Mouse (Mus musculus): ENCODE results near the gene Abca4.

Abca4 gene

GRCm38 (mm10) chr3:122111141-122111981 is 67.1 kb downstream of the Abca4 start:
- DNase-seq: no peak

- DNase-seq: no peak
Measured at GRCm38 (mm10) chr3:122118651-122119214, 74.5 kb downstream of the Abca4 start.

GRCm38 (mm10) chr3:122119733-122120132 is 75.5 kb downstream of the Abca4 start:
- DNase-seq: no peak

DNA sequence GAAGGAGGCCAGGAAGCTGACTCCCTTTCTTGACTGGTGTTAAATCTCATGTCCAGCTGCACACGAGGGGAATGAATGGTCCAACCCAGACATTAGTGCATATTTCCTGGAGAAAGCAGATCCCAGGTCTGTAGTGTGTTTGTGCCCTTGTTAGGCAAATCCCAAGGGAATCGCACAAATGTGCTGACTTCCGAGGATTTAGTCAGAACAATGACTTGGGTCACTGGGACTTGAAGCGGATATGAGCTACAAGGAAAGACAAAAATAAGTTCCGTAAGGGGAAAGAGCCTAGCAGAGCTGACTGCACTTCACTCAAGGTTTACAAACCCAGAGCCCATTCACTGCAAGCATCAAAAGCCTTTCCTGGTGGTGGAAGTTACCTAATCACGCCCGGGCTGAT is 76.0 kb downstream of the Abca4 start:
- DNase-seq: no peak

- peak; percentile 66 for DNase-seq
Measured at GRCm38 (mm10) chr3:122122127-122122663, 78.0 kb downstream of the Abca4 start.

GRCm38 (mm10) chr3:122122838-122123237 is 78.6 kb downstream of the Abca4 start:
- DNase-seq: no peak

GRCm38 (mm10) chr3:122128999-122129493 is 84.8 kb downstream of the Abca4 start:
- DNase-seq: no peak

- DNase-seq: no peak
Measured at GRCm38 (mm10) chr3:122130771-122131170, 86.5 kb downstream of the Abca4 start.

DNA sequence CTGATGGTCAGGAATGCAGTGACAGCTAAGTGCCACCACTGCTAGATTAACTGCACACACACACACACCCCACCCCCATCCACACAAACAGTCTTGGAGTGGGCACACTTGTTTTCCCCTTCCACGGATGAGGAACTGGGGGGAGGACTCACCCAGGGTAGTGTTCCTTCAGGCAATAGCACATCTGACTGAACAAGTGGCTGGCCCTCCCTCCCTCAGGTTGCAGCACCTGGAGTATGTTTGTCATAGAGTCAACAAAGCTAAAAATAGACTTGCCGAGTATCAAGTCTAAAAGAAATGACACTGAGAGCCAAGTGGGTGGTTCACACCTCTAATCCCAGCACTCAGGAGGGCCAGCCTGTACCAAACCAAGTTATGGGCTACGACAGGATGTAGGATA is 87.4 kb downstream of the Abca4 start:
- no peak for DNase-seq

DNA sequence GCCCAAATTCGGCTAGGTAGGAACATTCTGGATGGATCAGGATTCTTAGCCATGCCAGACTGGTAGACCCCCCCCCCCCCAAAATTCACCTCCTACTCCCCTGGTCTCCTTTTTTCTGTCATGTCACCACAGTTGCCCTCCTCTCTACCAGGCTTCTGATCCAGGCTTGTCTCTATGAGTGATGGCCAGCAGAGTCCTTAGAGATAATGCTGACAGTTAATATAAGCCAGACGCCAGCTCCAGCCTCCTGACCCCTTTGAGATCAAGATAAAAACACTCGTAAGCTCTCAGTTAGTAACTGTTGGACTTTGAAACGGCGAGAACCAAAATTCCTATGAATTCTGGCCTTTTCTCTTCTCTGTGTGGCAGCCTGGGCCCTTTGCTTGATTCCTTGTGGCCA is 89.0 kb downstream of the Abca4 start:
- no peak for DNase-seq

- DNase-seq: no peak
Measured at GRCm38 (mm10) chr3:122133840-122134239, 89.6 kb downstream of the Abca4 start.

DNA sequence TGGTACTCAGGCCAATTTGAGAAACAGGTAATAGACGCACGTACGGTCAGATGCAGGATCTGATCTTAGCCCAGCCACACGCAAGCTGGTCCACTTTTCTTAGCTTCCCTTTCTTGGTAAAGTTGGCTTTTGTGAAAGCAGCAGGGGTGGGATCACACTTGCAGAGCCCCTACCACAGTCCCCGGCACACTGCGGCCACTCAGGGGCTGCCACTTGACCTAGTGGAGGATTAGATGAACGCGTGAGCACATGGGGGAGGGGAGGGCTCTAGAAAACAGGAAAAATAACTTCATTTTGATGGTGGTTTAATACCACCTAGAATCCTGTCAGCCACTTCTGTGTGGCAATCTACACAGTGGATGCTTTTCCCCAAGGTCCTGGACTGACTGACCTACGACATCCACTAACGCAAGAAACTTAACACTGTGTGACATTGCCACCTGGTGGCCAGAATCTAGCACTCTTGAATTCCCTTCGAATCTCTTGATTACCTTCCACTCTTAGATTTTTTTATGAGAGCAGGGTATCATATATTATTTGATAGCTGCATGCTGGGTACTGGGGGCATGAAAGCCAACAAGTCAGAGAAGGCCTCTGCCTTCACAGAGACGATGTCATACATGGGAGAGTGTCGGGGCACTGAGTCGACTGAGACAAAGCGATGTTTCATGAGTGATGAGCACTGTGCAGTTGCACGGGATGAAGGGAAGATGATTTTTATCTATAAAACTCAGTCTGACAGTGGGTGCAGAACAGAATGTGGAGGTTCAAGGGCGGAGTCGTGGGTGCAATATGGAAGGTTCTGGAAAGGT is 96.6 kb downstream of the Abca4 start:
- peak; percentile 35 for DNase-seq

- no peak for DNase-seq
Measured at GRCm38 (mm10) chr3:122142256-122142922, 98.1 kb downstream of the Abca4 start.

GRCm38 (mm10) chr3:122143432-122143831 is 99.2 kb downstream of the Abca4 start:
- no peak for DNase-seq

- no peak for DNase-seq
Measured at GRCm38 (mm10) chr3:122145430-122145829, 101.2 kb downstream of the Abca4 start.

GRCm38 (mm10) chr3:122150836-122151235 is 106.6 kb downstream of the Abca4 start:
- DNase-seq: no peak

DNA sequence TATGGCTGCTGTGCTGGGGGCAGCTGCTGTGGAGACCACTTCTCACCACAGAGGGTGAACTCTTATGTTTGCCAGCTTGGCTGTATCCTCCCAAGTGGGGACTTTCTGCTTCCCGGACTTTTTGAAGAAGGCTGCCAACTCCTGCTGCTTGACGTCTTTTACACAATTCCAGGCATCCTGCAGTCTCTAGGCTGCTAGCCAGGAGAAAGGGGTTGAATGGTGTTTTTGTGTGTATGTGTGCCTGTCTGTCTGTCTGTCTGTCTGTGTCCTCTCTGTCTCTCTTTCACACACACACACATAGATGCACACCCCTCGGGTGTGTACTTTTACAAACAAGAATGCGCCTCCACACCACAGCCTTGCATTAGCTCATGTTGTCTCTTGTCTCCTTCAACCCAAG is 108.2 kb downstream of the Abca4 start:
- peak; percentile 28 for DNase-seq

GRCm38 (mm10) chr3:122154080-122154479 is 109.8 kb downstream of the Abca4 start:
- DNase-seq: no peak

- DNase-seq: no peak
Measured at GRCm38 (mm10) chr3:122159447-122159846, 115.2 kb downstream of the Abca4 start.

GRCm38 (mm10) chr3:122169616-122170178 is 125.5 kb downstream of the Abca4 start:
- peak; percentile 85 for DNase-seq

GRCm38 (mm10) chr3:122170621-122171309 is 126.5 kb downstream of the Abca4 start:
- DNase-seq: peak; percentile 59

Data from cerebellum, adult 9-10 months (tissue).